8 mouse cellular contexts compared by ENCODE assay signal in genomic region chr19:44544775-44545174, GRCm38 (mm10). TPM values are rescaled to one million over a fixed set of nuclear protein-coding genes. Genes with fewer than 3 reads are reported as not detected.
DNase-seq lines count a peak whose midpoint lies in the region; ATAC-seq and TF ChIP-seq lines count a peak whose summit lies in the region.

No protein-coding gene starts in this region.

- H3K4me2 ChIP-seq in forebrain, embryonic 16.5 days (ENCODE audit: low read length) = no peak overlapping the region; the same call in 1 of the 2 replicates
- peak overlapping the region; percentile 85 for H3K4me2 ChIP-seq in intestine, postnatal 0 days (replicated peaks; ENCODE audit: low read depth)
- peak overlapping the region; percentile 66 for H3K4me2 ChIP-seq in midbrain, embryonic 12.5 days (replicated peaks)

- TF ChIP-seq CTCF in intestine, postnatal 0 days (IDR thresholded peaks at IDR 0.05; ENCODE audit: low read depth) = peak; percentile 82

- peak; percentile 66 for DNase-seq in forebrain, embryonic 10.5 days (ENCODE audit: extremely low spot score, low spot score)
- DNase-seq in cerebellum, postnatal 14 days = peak; percentile 80 to 88
- DNase-seq in gastrocnemius, postnatal 4 days (ENCODE audit: low spot score in 2 of 2) = peak; percentile 34 to 66
- peak; percentile 78 for DNase-seq in limb, embryonic 10.5 days (ENCODE audit: low spot score)
- peak; percentile 27 to 76 for DNase-seq in spleen, adult 18-20 months

- H3K27me3 ChIP-seq in forebrain, embryonic 10.5 days (ENCODE audit: poor library complexity, severe bottlenecking) = peaks cover 39% of the 10 kb centered on the region
- H3K27me3 ChIP-seq in forebrain, embryonic 16.5 days (replicated peaks; ENCODE audit: control insufficient read depth, insufficient read depth, low read length) = peaks cover 37% of the 10 kb centered on the region
- no peaks in the 10 kb centered on the region; the same call in 1 of the 2 replicates for H3K27me3 ChIP-seq in intestine, postnatal 0 days (replicated peaks; ENCODE audit: control insufficient read depth, insufficient read depth, low read length)
- H3K27me3 ChIP-seq in limb, embryonic 10.5 days (ENCODE audit: low read depth, poor library complexity, severe bottlenecking) = 0 out of 2 replicates have a peak, but pooled peaks cover 7% of the 10 kb centered on the region
- H3K27me3 ChIP-seq in midbrain, embryonic 12.5 days = peaks cover 54% of the 10 kb centered on the region

- H3K9me3 ChIP-seq in forebrain, embryonic 10.5 days = peaks cover 16% of the 10 kb centered on the region
- peaks cover 3% of the 10 kb centered on the region; the same call in 1 of the 2 replicates for H3K9me3 ChIP-seq in forebrain, embryonic 16.5 days (ENCODE audit: control insufficient read depth, low read length)
- H3K9me3 ChIP-seq in intestine, postnatal 0 days (ENCODE audit: control insufficient read depth) = peaks cover 9% of the 10 kb centered on the region; the same call in 1 of the 2 replicates
- peaks cover 2% of the 10 kb centered on the region; the same call in 1 of the 2 replicates for H3K9me3 ChIP-seq in limb, embryonic 10.5 days (replicated peaks)
- H3K9me3 ChIP-seq in midbrain, embryonic 12.5 days = peaks cover 9% of the 10 kb centered on the region

- H3K36me3 ChIP-seq in forebrain, embryonic 10.5 days (replicated peaks) = peaks cover 24% of the 10 kb centered on the region
- peaks cover 11% of the 10 kb centered on the region for H3K36me3 ChIP-seq in forebrain, embryonic 16.5 days (ENCODE audit: control insufficient read depth, insufficient read depth)
- H3K36me3 ChIP-seq in intestine, postnatal 0 days (ENCODE audit: control insufficient read depth, insufficient read depth) = peaks cover 19% of the 10 kb centered on the region
- H3K36me3 ChIP-seq in limb, embryonic 10.5 days = peaks cover 21% of the 10 kb centered on the region
- peaks cover 19% of the 10 kb centered on the region for H3K36me3 ChIP-seq in midbrain, embryonic 12.5 days

- ATAC-seq in forebrain, embryonic 16.5 days = no peak
- no peak for ATAC-seq in intestine, postnatal 0 days
- no peak for ATAC-seq in midbrain, embryonic 12.5 days (ENCODE audit: low FRiP score, low read depth)

- H3K9ac ChIP-seq in forebrain, embryonic 16.5 days (replicated peaks; ENCODE audit: low read depth, low read length) = no peak overlapping the region
- 0 out of 2 replicates have a peak overlapping the region, but pooled peaks have one; percentile 22 for H3K9ac ChIP-seq in intestine, postnatal 0 days (ENCODE audit: low read depth, low read length)
- no peak overlapping the region for H3K9ac ChIP-seq in midbrain, embryonic 12.5 days (replicated peaks)

- peaks cover 15% of the 10 kb centered on the region for H3K4me1 ChIP-seq in forebrain, embryonic 10.5 days
- H3K4me1 ChIP-seq in forebrain, embryonic 16.5 days (replicated peaks; ENCODE audit: control insufficient read depth, insufficient read depth, low read length) = peaks cover 5% of the 10 kb centered on the region
- peaks cover 7% of the 10 kb centered on the region; the same call in 1 of the 2 replicates for H3K4me1 ChIP-seq in intestine, postnatal 0 days (replicated peaks; ENCODE audit: control insufficient read depth, insufficient read depth, low read length)
- H3K4me1 ChIP-seq in limb, embryonic 10.5 days = peaks cover 7% of the 10 kb centered on the region
- H3K4me1 ChIP-seq in midbrain, embryonic 12.5 days = peaks cover 7% of the 10 kb centered on the region; the same call in 1 of the 2 replicates

- H3K4me3 ChIP-seq in forebrain, embryonic 10.5 days = peak overlapping the region; percentile 71
- no peak overlapping the region for H3K4me3 ChIP-seq in forebrain, embryonic 16.5 days (replicated peaks; ENCODE audit: low read length)
- H3K4me3 ChIP-seq in intestine, postnatal 0 days (ENCODE audit: low read depth, low read length) = peak overlapping the region; percentile 43
- H3K4me3 ChIP-seq in limb, embryonic 10.5 days = peak overlapping the region; percentile 61
- H3K4me3 ChIP-seq in midbrain, embryonic 12.5 days = no peak overlapping the region

- 4% methylated on average over 13 of the region's 13 CpGs for WGBS in forebrain, embryonic 10.5 days
- WGBS in forebrain, embryonic 16.5 days = 2% methylated on average over 12 of the region's 13 CpGs
- WGBS in intestine, postnatal 0 days = 4% methylated on average over 13 of the region's 13 CpGs
- WGBS in limb, embryonic 10.5 days = 3% methylated on average over 13 of the region's 13 CpGs
- 2% methylated on average over 13 of the region's 13 CpGs for WGBS in midbrain, embryonic 12.5 days

- H3K27ac ChIP-seq in forebrain, embryonic 10.5 days = no peak overlapping the region; the same call in 1 of the 2 replicates
- no peak overlapping the region for H3K27ac ChIP-seq in forebrain, embryonic 16.5 days (ENCODE audit: low read length)
- no peak overlapping the region for H3K27ac ChIP-seq in intestine, postnatal 0 days (ENCODE audit: low read depth, low read length)
- H3K27ac ChIP-seq in limb, embryonic 10.5 days = no peak overlapping the region
- H3K27ac ChIP-seq in midbrain, embryonic 12.5 days (replicated peaks) = no peak overlapping the region

RNA-seq across cellular contexts. Expression of gene Sec31b, which starts 0.9 kb away (rescaled TPM):
- polyA plus RNA-seq in forebrain, embryonic 10.5 days (2016; fragmentation: Nextera tagmentation; extraction: Ambion mirVana) = 0.88 and 1.7 TPM in 2 replicates
- polyA plus RNA-seq in forebrain, embryonic 16.5 days (2015; fragmentation: Nextera tagmentation; extraction: Ambion mirVana) = 0.07 and 0.16 TPM in 2 replicates
- 1 to 10 TPM; 3.1 to 3.3 TPM for total RNA-seq in gastrocnemius, postnatal 4 days (2021)
- polyA plus RNA-seq in intestine, postnatal 0 days (2015; fragmentation: Nextera tagmentation; extraction: Ambion mirVana) = 0.12 and 0.33 TPM in 2 replicates
- 0.44 and 1.1 TPM in 2 replicates for polyA plus RNA-seq in limb, embryonic 10.5 days (2016; fragmentation: Nextera tagmentation; extraction: Ambion mirVana)
- 0.47 and 0.54 TPM in 2 replicates for polyA plus RNA-seq in midbrain, embryonic 12.5 days (2016; fragmentation: Nextera tagmentation; extraction: Ambion mirVana)

RNA-seq across cellular contexts. Expression of gene Gm20538, which starts 7.9 kb away (rescaled TPM):
- polyA plus RNA-seq in forebrain, embryonic 10.5 days (2016; fragmentation: Nextera tagmentation; extraction: Ambion mirVana) = not detected in 2 replicates
- not detected in 2 replicates for polyA plus RNA-seq in forebrain, embryonic 16.5 days (2015; fragmentation: Nextera tagmentation; extraction: Ambion mirVana)
- not detected for total RNA-seq in gastrocnemius, postnatal 4 days (2021)
- polyA plus RNA-seq in intestine, postnatal 0 days (2015; fragmentation: Nextera tagmentation; extraction: Ambion mirVana) = not detected in 2 replicates
- polyA plus RNA-seq in limb, embryonic 10.5 days (2016; fragmentation: Nextera tagmentation; extraction: Ambion mirVana) = not detected in 2 replicates
- polyA plus RNA-seq in midbrain, embryonic 12.5 days (2016; fragmentation: Nextera tagmentation; extraction: Ambion mirVana) = not detected in 2 replicates

RNA-seq across cellular contexts. Expression of gene Ndufb8, which starts 10.5 kb away (rescaled TPM):
- polyA plus RNA-seq in forebrain, embryonic 10.5 days (2016; fragmentation: Nextera tagmentation; extraction: Ambion mirVana) = 595 and 612 TPM in 2 replicates
- 376 and 452 TPM in 2 replicates for polyA plus RNA-seq in forebrain, embryonic 16.5 days (2015; fragmentation: Nextera tagmentation; extraction: Ambion mirVana)
- total RNA-seq in gastrocnemius, postnatal 4 days (2021) = 100 to 1,000 TPM; 534 to 566 TPM
- polyA plus RNA-seq in intestine, postnatal 0 days (2015; fragmentation: Nextera tagmentation; extraction: Ambion mirVana) = 681 and 717 TPM in 2 replicates
- 664 and 683 TPM in 2 replicates for polyA plus RNA-seq in limb, embryonic 10.5 days (2016; fragmentation: Nextera tagmentation; extraction: Ambion mirVana)
- 436 and 439 TPM in 2 replicates for polyA plus RNA-seq in midbrain, embryonic 12.5 days (2016; fragmentation: Nextera tagmentation; extraction: Ambion mirVana)

RNA-seq across cellular contexts. Expression of gene Hif1an, which starts 17.9 kb away (rescaled TPM):
- 48.6 and 51.6 TPM in 2 replicates for polyA plus RNA-seq in forebrain, embryonic 10.5 days (2016; fragmentation: Nextera tagmentation; extraction: Ambion mirVana)
- 31.6 and 34.8 TPM in 2 replicates for polyA plus RNA-seq in forebrain, embryonic 16.5 days (2015; fragmentation: Nextera tagmentation; extraction: Ambion mirVana)
- total RNA-seq in gastrocnemius, postnatal 4 days (2021) = 100 to 1,000 TPM; 110 to 121 TPM
- 15.6 and 17.7 TPM in 2 replicates for polyA plus RNA-seq in intestine, postnatal 0 days (2015; fragmentation: Nextera tagmentation; extraction: Ambion mirVana)
- 51.2 and 54.6 TPM in 2 replicates for polyA plus RNA-seq in limb, embryonic 10.5 days (2016; fragmentation: Nextera tagmentation; extraction: Ambion mirVana)
- polyA plus RNA-seq in midbrain, embryonic 12.5 days (2016; fragmentation: Nextera tagmentation; extraction: Ambion mirVana) = 43.5 and 45.6 TPM in 2 replicates

RNA-seq across cellular contexts. Expression of gene Wnt8b, which starts 51.5 kb away (rescaled TPM):
- 51.3 and 61.0 TPM in 2 replicates for polyA plus RNA-seq in forebrain, embryonic 10.5 days (2016; fragmentation: Nextera tagmentation; extraction: Ambion mirVana)
- polyA plus RNA-seq in forebrain, embryonic 16.5 days (2015; fragmentation: Nextera tagmentation; extraction: Ambion mirVana) = 1.6 and 2.0 TPM in 2 replicates
- not detected for total RNA-seq in gastrocnemius, postnatal 4 days (2021)
- polyA plus RNA-seq in intestine, postnatal 0 days (2015; fragmentation: Nextera tagmentation; extraction: Ambion mirVana) = not detected in 2 replicates
- not detected in 2 replicates for polyA plus RNA-seq in limb, embryonic 10.5 days (2016; fragmentation: Nextera tagmentation; extraction: Ambion mirVana)
- 11.3 and 11.6 TPM in 2 replicates for polyA plus RNA-seq in midbrain, embryonic 12.5 days (2016; fragmentation: Nextera tagmentation; extraction: Ambion mirVana)

Comparison
In these comparisons a context has a peak if more than half of its experiments do, and no peak if none do; other contexts are left out.
1. H3K4me3 ChIP-seq: peak in forebrain, embryonic 10.5 days (single experiment), intestine, postnatal 0 days (single experiment) and limb, embryonic 10.5 days (single experiment); none in forebrain, embryonic 16.5 days (single experiment) and midbrain, embryonic 12.5 days (single experiment).
2. Peak in every context shown above with its lines, with median percentiles within 50 percentile points of each other: DNase-seq.